Mouse (Mus musculus) adrenal gland, postnatal 14 days (tissue): ENCODE data around the gene Nfia. TPM values are rescaled to one million over a fixed set of nuclear protein-coding genes. Genes with fewer than 3 reads are reported as not detected.
A peak's percentile ranks its signal among the peaks of the same experiment; 100 is the strongest.

Source experiments
- DNase-seq: peaks from one replicate; pipeline ENCODE4 v3.0.0; 2021; ENCODE audit warnings: mixed read lengths
- total RNA-seq: library from RNA; stranded (reverse); gene quantifications from 2 replicates; pipeline ENCODE4 v1.2.3, GENCODE M21; 2021

Gene Nfia
- total RNA-seq, 1 experiment from 2014 or later: 201 TPM

- DNase-seq: no peak
These were observed 174.9 kb downstream of the Nfia start for GRCm38 (mm10) chr4:97947484-97947883.

GRCm38 (mm10) chr4:97948250-97948649 is 175.7 kb downstream of the Nfia start:
- DNase-seq: no peak

GRCm38 (mm10) chr4:97950341-97951071 is 178.0 kb downstream of the Nfia start:
- DNase-seq: no peak

GRCm38 (mm10) chr4:97953886-97954285 is 181.4 kb downstream of the Nfia start:
- no peak for DNase-seq

GRCm38 (mm10) chr4:97958121-97958520 is 185.6 kb downstream of the Nfia start:
- no peak for DNase-seq

- peak; percentile 49 for DNase-seq
These were observed 190.3 kb downstream of the Nfia start for GRCm38 (mm10) chr4:97962856-97963255.

GRCm38 (mm10) chr4:97963951-97964350 is 191.4 kb downstream of the Nfia start:
- no peak for DNase-seq

- no peak for DNase-seq
These were observed 196.3 kb downstream of the Nfia start for GRCm38 (mm10) chr4:97968786-97969348.

GRCm38 (mm10) chr4:97973064-97973463 is 200.5 kb downstream of the Nfia start:
- no peak for DNase-seq

- no peak for DNase-seq
These were observed 201.5 kb downstream of the Nfia start for GRCm38 (mm10) chr4:97974037-97974436.

- no peak for DNase-seq
These were observed 204.4 kb downstream of the Nfia start for GRCm38 (mm10) chr4:97976891-97977290.

- DNase-seq: no peak
These were observed 211.8 kb downstream of the Nfia start for GRCm38 (mm10) chr4:97984361-97984760.

GRCm38 (mm10) chr4:97986056-97986734 is 213.7 kb downstream of the Nfia start:
- no peak for DNase-seq

- DNase-seq: no peak
These were observed 214.2 kb downstream of the Nfia start for GRCm38 (mm10) chr4:97986735-97987075.

- DNase-seq: no peak
These were observed 216.2 kb downstream of the Nfia start for GRCm38 (mm10) chr4:97988703-97989102.

GRCm38 (mm10) chr4:97990431-97990830 is 217.9 kb downstream of the Nfia start:
- DNase-seq: peak; percentile 40

- no peak for DNase-seq
These were observed 218.9 kb downstream of the Nfia start for GRCm38 (mm10) chr4:97991395-97991794.

GRCm38 (mm10) chr4:97991880-97992279 is 219.3 kb downstream of the Nfia start:
- DNase-seq: peak; percentile 46

- DNase-seq: no peak
These were observed 223.6 kb downstream of the Nfia start for GRCm38 (mm10) chr4:97995911-97996712.

- no peak for DNase-seq
These were observed 224.8 kb downstream of the Nfia start for GRCm38 (mm10) chr4:97997151-97997817.

GRCm38 (mm10) chr4:98002206-98002605 is 229.7 kb downstream of the Nfia start:
- DNase-seq: peak; percentile 63
